Mouse (Mus musculus) heart, embryonic 15.5 days (tissue): ENCODE results near the gene Plxnb3. TPM values are rescaled to one million over a fixed set of nuclear protein-coding genes. Genes with fewer than 3 reads are reported as not detected.

ENCODE experiments used
- ATAC-seq: fragments of 200-750 bp; cut with Nextera tagmentation; replicated peaks from 2 replicates; pipeline ENCODE4 v1.8.0; 2017; ENCODE audit warnings: low read depth, moderate TSS enrichment; ENCODE audit not compliant: insufficient number of reproducible peaks, insufficient read depth, low FRiP score
- H3K27ac ChIP-seq: fragments of 300-500 bp; sonication (generic); 2 replicates; pipeline ENCODE4 v1.5.1; 2015; ENCODE audit warnings: mild to moderate bottlenecking, inconsistent platforms
- H3K27me3 ChIP-seq: fragments of 300-500 bp; sonication (generic); 2 replicates; pipeline ENCODE4 v1.6.1; 2015; ENCODE audit warnings: inconsistent platforms
- H3K36me3 ChIP-seq: fragments of 300-500 bp; sonication (generic); 2 replicates; pipeline ENCODE4 v1.6.1; 2015; ENCODE audit warnings: mild to moderate bottlenecking, inconsistent platforms
- H3K4me1 ChIP-seq: fragments of 300-500 bp; sonication (generic); replicated peaks from 2 replicates; pipeline ENCODE4 v1.6.1; 2015; ENCODE audit warnings: inconsistent platforms
- H3K4me2 ChIP-seq: fragments of 300-500 bp; sonication (generic); 2 replicates; pipeline ENCODE4 v1.6.1; 2015; ENCODE audit warnings: inconsistent platforms, mild to moderate bottlenecking, moderate library complexity
- H3K4me3 ChIP-seq: fragments of 300-500 bp; sonication (generic); 2 replicates; pipeline ENCODE4 v1.5.1; 2015; ENCODE audit warnings: mild to moderate bottlenecking, inconsistent platforms
- H3K9ac ChIP-seq: fragments of 300-500 bp; sonication (generic); 2 replicates; pipeline ENCODE4 v1.6.1; 2015; ENCODE audit warnings: mild to moderate bottlenecking, inconsistent platforms
- H3K9me3 ChIP-seq: fragments of 300-500 bp; sonication (generic); replicated peaks from 2 replicates; pipeline ENCODE4 v1.6.1; 2016; ENCODE audit warnings: inconsistent platforms
- WGBS: fragments of 180-500 bp; shearing (Covaris S2); methylation state at CpG from one replicate; pipeline ENCODE4 v1.1.7; 2015; ENCODE audit warnings: mixed read lengths; 5-methylcytosine and 5-hydroxymethylcytosine counted together
- polyA plus RNA-seq: library from polyadenylated mRNA; unstranded; fragments of >200 nt; fragmentation: Nextera tagmentation; extraction: Ambion mirVana; gene quantifications from 2 replicates; pipeline ENCODE4 v1.2.1, GENCODE M21; 2015

Plxnb3 gene
- polyA plus RNA-seq, 1 experiment from 2014 or later: 0.57 TPM

- WGBS: 13% methylated on average over 49 of the region's 52 CpGs
- H3K4me2 ChIP-seq: peak within 1 kb of the TSS; percentile 63
- peak; percentile 93 for ATAC-seq
Observed at GRCm38 (mm10) chrX:73786364-73787224, 29.7 kb downstream of the Plxnb3 start, which contains the start of the genes Idh3g and Ssr4. Gene Idh3g, minus strand, starts transcription at chrX:73786897. Gene Ssr4, plus strand, starts transcription at chrX:73787028.

GRCm38 (mm10) chrX:73787225-73787558 is 30.3 kb downstream of the Plxnb3 start:
- peak overlapping the region; percentile 74 for H3K4me3 ChIP-seq
- H3K36me3 ChIP-seq: peaks cover 17% of the 10 kb centered on the region
- peak overlapping the region; percentile 96 for H3K27ac ChIP-seq
- no peaks in the 10 kb centered on the region for H3K27me3 ChIP-seq
- peak overlapping the region; percentile 78 for H3K9ac ChIP-seq
- peak overlapping the region; percentile 63 for H3K4me2 ChIP-seq
- WGBS: 29% methylated on average over 17 of the region's 22 CpGs
- ATAC-seq: peak; percentile 3; the same call in 1 of the 2 replicates
- no peaks in the 10 kb centered on the region for H3K9me3 ChIP-seq
- peaks cover 13% of the 10 kb centered on the region for H3K4me1 ChIP-seq

More at GRCm38 (mm10) chrX:73786364-73787224, 29.7 kb downstream of the Plxnb3 start, which contains the start of the genes Idh3g and Ssr4:
- Histone ChIP-seq H3K9ac (peak within 1 kb of the TSS; percentile 78), H3K4me3 (peak within 1 kb of the TSS; percentile 74), H3K4me1 (peaks cover 13% of the 10 kb centered on the region), H3K27ac (peak within 1 kb of the TSS; percentile 96), H3K27me3 (no peaks in the 10 kb centered on the region), H3K9me3 (no peaks in the 10 kb centered on the region), H3K36me3 (peaks cover 17% of the 10 kb centered on the region)

GRCm38 (mm10) chrX:73788501-73788900 is 31.6 kb downstream of the Plxnb3 start:
- Histone ChIP-seq H3K27ac (no peak overlapping the region), H3K4me1 (peaks cover 13% of the 10 kb centered on the region), H3K36me3 (peaks cover 17% of the 10 kb centered on the region), H3K9ac (no peak overlapping the region), H3K27me3 (no peaks in the 10 kb centered on the region), H3K4me3 (peak overlapping the region; percentile 74), H3K9me3 (no peaks in the 10 kb centered on the region), H3K4me2 (peak overlapping the region; percentile 63; the same call in 1 of the 2 replicates)
- ATAC-seq: no peak
- 79% methylated on average over 1 of the region's 1 CpGs for WGBS

- Histone ChIP-seq H3K4me1 (peaks cover 5% of the 10 kb centered on the region), H3K27me3 (no peaks in the 10 kb centered on the region), H3K9me3 (no peaks in the 10 kb centered on the region), H3K4me2 (no peak overlapping the region), H3K36me3 (peaks cover 17% of the 10 kb centered on the region), H3K4me3 (no peak overlapping the region), H3K9ac (no peak overlapping the region), H3K27ac (no peak overlapping the region)
- ATAC-seq: no peak
Observed at GRCm38 (mm10) chrX:73793039-73793438, 36.1 kb downstream of the Plxnb3 start.

- Histone ChIP-seq H3K36me3 (peaks cover 17% of the 10 kb centered on the region), H3K27me3 (no peaks in the 10 kb centered on the region), H3K4me1 (peaks cover under 1% of the 10 kb centered on the region), H3K27ac (no peak overlapping the region), H3K9ac (no peak overlapping the region), H3K9me3 (no peaks in the 10 kb centered on the region), H3K4me2 (no peak overlapping the region), H3K4me3 (no peak overlapping the region)
- 25% methylated on average over 1 of the region's 1 CpGs for WGBS
- ATAC-seq: no peak
Observed at GRCm38 (mm10) chrX:73793505-73793904, 36.6 kb downstream of the Plxnb3 start.

DNA sequence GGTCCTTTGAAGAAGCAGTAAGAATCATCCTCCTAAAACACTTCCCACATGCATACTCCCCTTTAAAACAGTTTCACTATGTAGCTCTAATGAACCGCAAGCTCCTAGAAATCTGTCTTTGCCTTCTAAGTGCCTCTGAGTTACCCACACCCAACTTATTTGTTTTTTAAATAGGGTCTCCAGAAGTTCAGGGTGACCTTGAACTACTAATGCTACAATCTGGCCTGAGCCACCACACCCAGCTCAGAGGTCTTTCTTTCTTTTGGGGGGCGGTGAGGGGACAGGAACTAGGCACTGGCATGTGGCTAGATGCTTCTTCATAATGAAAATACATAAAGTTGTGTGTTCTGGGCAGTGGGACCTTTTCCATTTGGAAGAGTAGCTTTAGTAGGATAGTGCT is 40.6 kb downstream of the Plxnb3 start:
- Histone ChIP-seq H3K4me1 (no peaks in the 10 kb centered on the region), H3K36me3 (no peaks in the 10 kb centered on the region), H3K9ac (no peak overlapping the region), H3K9me3 (no peaks in the 10 kb centered on the region), H3K27ac (no peak overlapping the region), H3K4me3 (no peak overlapping the region), H3K4me2 (no peak overlapping the region), H3K27me3 (no peaks in the 10 kb centered on the region)
- ATAC-seq: no peak
- 76% methylated on average over 2 of the region's 2 CpGs for WGBS

DNA sequence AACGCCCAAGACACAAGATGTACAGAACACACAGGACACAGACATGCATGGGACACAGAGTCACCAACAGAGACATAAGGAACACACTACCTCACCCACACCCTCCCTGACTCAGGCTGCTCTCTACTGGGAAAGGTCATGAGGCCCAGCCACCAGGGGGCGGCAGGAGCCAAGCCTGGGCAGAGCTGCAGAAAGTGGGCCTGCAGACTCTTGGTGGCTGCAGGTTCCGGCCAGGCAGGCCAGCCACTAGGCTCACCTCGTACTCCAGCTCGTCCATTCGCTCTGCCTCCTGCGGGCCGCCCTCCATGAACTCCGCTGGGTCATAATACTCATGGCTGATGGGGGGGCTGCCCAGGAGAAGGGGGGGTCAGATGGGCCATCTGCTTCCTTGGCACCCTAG is 41.6 kb downstream of the Plxnb3 start:
- Histone ChIP-seq H3K27me3 (no peaks in the 10 kb centered on the region), H3K4me3 (no peak overlapping the region), H3K4me2 (no peak overlapping the region), H3K27ac (no peak overlapping the region), H3K4me1 (no peaks in the 10 kb centered on the region), H3K9ac (no peak overlapping the region), H3K9me3 (no peaks in the 10 kb centered on the region), H3K36me3 (no peaks in the 10 kb centered on the region)
- WGBS: 31% methylated on average over 9 of the region's 9 CpGs
- peak; percentile 59; the same call in 1 of the 2 replicates for ATAC-seq

DNA sequence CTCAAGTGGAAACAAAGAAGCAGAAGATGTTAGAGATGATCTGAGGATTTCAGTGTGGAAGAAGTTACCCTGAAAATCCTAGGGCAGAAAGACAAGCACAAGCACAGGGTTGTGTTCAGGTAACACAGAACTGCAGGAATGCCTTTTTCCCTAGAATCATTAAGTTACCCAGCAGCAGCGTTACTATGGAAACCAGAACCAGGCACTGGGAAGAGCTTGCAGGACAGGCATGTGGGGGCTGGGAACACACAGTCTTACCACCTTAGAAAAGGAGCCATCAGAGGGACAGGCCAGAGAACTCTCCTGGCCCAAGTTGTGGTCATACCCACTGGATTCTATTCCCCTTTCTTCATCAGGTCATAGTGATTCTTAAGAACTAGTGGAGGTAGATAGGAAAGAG is 48.9 kb downstream of the Plxnb3 start:
- ATAC-seq: no peak
- 69% methylated on average over 1 of the region's 1 CpGs for WGBS
- no peak overlapping the region for H3K4me3 ChIP-seq
- no peaks in the 10 kb centered on the region for H3K4me1 ChIP-seq
- no peak overlapping the region for H3K4me2 ChIP-seq
- no peaks in the 10 kb centered on the region for H3K9me3 ChIP-seq
- H3K9ac ChIP-seq: no peak overlapping the region
- no peaks in the 10 kb centered on the region for H3K36me3 ChIP-seq
- H3K27me3 ChIP-seq: no peaks in the 10 kb centered on the region
- no peak overlapping the region for H3K27ac ChIP-seq

GRCm38 (mm10) chrX:73815072-73815471 is 58.2 kb downstream of the Plxnb3 start:
- ATAC-seq: no peak
- whole genome bisulfite sequencing: 11% methylated on average over 14 of the region's 14 CpGs
- H3K4me3 ChIP-seq: peak overlapping the region; percentile 29

DNA sequence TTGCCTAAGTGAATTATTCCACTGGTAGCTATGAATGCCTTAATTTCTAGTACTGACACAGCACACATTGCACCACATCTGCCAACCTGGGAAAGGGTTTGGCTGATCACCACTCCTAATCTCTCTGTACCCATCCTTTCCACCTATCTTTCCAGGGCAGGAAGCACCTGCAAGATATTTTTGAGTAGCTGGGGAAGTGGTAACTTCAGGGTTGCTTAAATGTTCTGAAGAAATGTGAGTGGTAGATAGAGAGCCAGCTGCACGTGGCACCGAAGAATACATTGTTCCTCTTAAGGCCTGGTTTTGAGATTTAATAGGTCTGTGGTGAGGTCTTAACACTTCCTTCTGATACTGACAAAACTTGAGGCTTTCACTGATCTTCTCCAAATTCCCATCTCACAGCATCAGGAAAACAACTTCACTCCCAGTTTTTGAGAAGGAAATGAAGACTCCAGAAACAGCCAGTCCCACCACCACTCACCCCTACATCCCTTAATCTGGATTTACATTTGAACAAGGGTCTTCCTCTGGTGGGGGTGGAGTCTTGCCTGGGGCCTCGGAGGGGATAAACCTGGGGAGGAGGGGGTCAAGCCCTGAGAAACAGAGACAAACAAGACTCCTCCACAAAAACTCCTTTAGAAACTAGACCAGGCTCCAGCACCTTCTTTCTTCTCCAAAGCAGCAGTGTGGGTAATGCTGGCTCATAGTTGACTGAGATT is 59.9 kb downstream of the Plxnb3 start:
- H3K27ac ChIP-seq: no peak overlapping the region
- H3K9me3 ChIP-seq: no peaks in the 10 kb centered on the region
- 63% methylated on average over 3 of the region's 3 CpGs for WGBS
- no peak overlapping the region for H3K9ac ChIP-seq
- H3K27me3 ChIP-seq: no peaks in the 10 kb centered on the region
- ATAC-seq: no peak
- H3K4me3 ChIP-seq: no peak overlapping the region
- peaks cover 5% of the 10 kb centered on the region for H3K4me1 ChIP-seq
- H3K36me3 ChIP-seq: no peaks in the 10 kb centered on the region
- no peak overlapping the region for H3K4me2 ChIP-seq

More at GRCm38 (mm10) chrX:73815072-73815471, 58.2 kb downstream of the Plxnb3 start:
- Histone ChIP-seq H3K9ac (no peak overlapping the region), H3K27me3 (no peaks in the 10 kb centered on the region), H3K4me2 (peak overlapping the region; percentile 55), H3K9me3 (no peaks in the 10 kb centered on the region), H3K36me3 (no peaks in the 10 kb centered on the region), H3K27ac (no peak overlapping the region), H3K4me1 (peaks cover 5% of the 10 kb centered on the region)
